Mouse (Mus musculus) spleen, adult 2 months (tissue): ENCODE results near the gene Slc28a1. TPM values are rescaled to one million over a fixed set of nuclear protein-coding genes. Genes with fewer than 3 reads are reported as not detected.

Experiments used
- DNase-seq, 2 experiments: peaks; one replicate each; pipeline versions ENCODE4 v3.0.0 to v3.0.0-alpha.2; 2012 to 2021; ENCODE audit warnings: low spot score in 2 of 2, low read depth in 1 of 2
- H3K27ac ChIP-seq: fragments of 200-500 bp; 2 replicates; pipeline ENCODE4 v1.5.1; 2012; ENCODE audit warnings: low read length, inconsistent platforms; ENCODE audit not compliant: insufficient read depth
- H3K27me3 ChIP-seq: fragments of 200-500 bp; 2 replicates; pipeline ENCODE4 v1.6.1; 2012; ENCODE audit warnings: mild to moderate bottlenecking, moderate library complexity, low read length, inconsistent platforms; ENCODE audit not compliant: control insufficient read depth, insufficient read depth
- H3K36me3 ChIP-seq: fragments of 200-500 bp; 2 replicates; pipeline ENCODE4 v1.6.1; 2012; ENCODE audit warnings: mild to moderate bottlenecking, low read length, inconsistent platforms; ENCODE audit not compliant: control insufficient read depth, insufficient read depth
- H3K4me1 ChIP-seq: fragments of 200-500 bp; 2 replicates; pipeline ENCODE4 v1.6.1; 2011; ENCODE audit warnings: inconsistent platforms; ENCODE audit not compliant: control insufficient read depth, insufficient read depth, insufficient read length
- H3K4me3 ChIP-seq: fragments of 200-500 bp; 2 replicates; pipeline ENCODE4 v1.5.1; 2011; ENCODE audit warnings: mild to moderate bottlenecking, inconsistent platforms; ENCODE audit not compliant: insufficient read depth, insufficient read length; ENCODE audit errors: extremely low read depth
- CTCF ChIP-seq: fragments of 200-500 bp; IDR thresholded peaks from 2 replicates; pipeline ENCODE4 v1.5.1; 2011; ENCODE audit warnings: mild to moderate bottlenecking, inconsistent platforms; ENCODE audit not compliant: insufficient read depth, insufficient read length, insufficient replicate concordance; ENCODE audit errors: extremely low read depth
- POLR2A ChIP-seq: fragments of 200-500 bp; IDR thresholded peaks from 2 replicates; pipeline ENCODE4 v1.6.1; 2011; ENCODE audit warnings: low read depth, low read length, inconsistent platforms
- whole genome bisulfite sequencing: fragments of 180-500 bp; shearing (Covaris S2); methylation state at CpG from one replicate; pipeline ENCODE4 v1.1.7; 2018; 5-methylcytosine and 5-hydroxymethylcytosine counted together
- polyA plus RNA-seq: library from polyadenylated mRNA; depleted of rRNA; stranded (reverse); fragments of >200 nt; gene quantifications from 2 replicates; pipeline ENCODE4 v1.2.3, GENCODE M21; 2012

The Slc28a1 gene
- polyA plus RNA-seq, 1 experiment = 0.12 TPM

GRCm38 (mm10) chr7:81208944-81209343, 94.3 kb downstream of the Slc28a1 start:
- H3K4me3 ChIP-seq = no peak overlapping the region
- DNase-seq = peak; percentile 22 to 68
- TF ChIP-seq POLR2A = no peak
- TF ChIP-seq CTCF = peak; percentile 71; the same call in 1 of the 2 replicates
- peaks cover 8% of the 10 kb centered on the region for H3K27me3 ChIP-seq
- H3K36me3 ChIP-seq = no peaks in the 10 kb centered on the region
- H3K4me1 ChIP-seq = peaks cover 5% of the 10 kb centered on the region; the same call in 1 of the 2 replicates
- 21% methylated on average over 6 of the region's 6 CpGs for WGBS
- H3K27ac ChIP-seq = no peak overlapping the region

GRCm38 (mm10) chr7:81209979-81210685, 95.5 kb downstream of the Slc28a1 start:
- Histone ChIP-seq H3K4me3 (no peak overlapping the region), H3K36me3 (no peaks in the 10 kb centered on the region), H3K4me1 (peaks cover 7% of the 10 kb centered on the region; the same call in 1 of the 2 replicates), H3K27ac (no peak overlapping the region), H3K27me3 (peaks cover 11% of the 10 kb centered on the region)
- 81% methylated on average over 12 of the region's 12 CpGs for WGBS
- TF ChIP-seq POLR2A (no peak), CTCF (no peak)
- DNase-seq = no peak

- peaks cover 11% of the 10 kb centered on the region for H3K27me3 ChIP-seq
- peaks cover 7% of the 10 kb centered on the region; the same call in 1 of the 2 replicates for H3K4me1 ChIP-seq
- no peak overlapping the region for H3K27ac ChIP-seq
- WGBS = 19% methylated on average over 8 of the region's 8 CpGs
- no peak for TF ChIP-seq CTCF
- no peak for TF ChIP-seq POLR2A
- no peaks in the 10 kb centered on the region for H3K36me3 ChIP-seq
- no peak for DNase-seq
- no peak overlapping the region for H3K4me3 ChIP-seq
Observed at GRCm38 (mm10) chr7:81211760-81212159, 97.2 kb downstream of the Slc28a1 start.

- no peak for TF ChIP-seq CTCF
- TF ChIP-seq POLR2A = no peak
- DNase-seq = peak; percentile 58 to 73
- Histone ChIP-seq H3K4me1 (peaks cover 7% of the 10 kb centered on the region; the same call in 1 of the 2 replicates), H3K27me3 (peaks cover 11% of the 10 kb centered on the region), H3K4me3 (peak overlapping the region; percentile 65), H3K36me3 (no peaks in the 10 kb centered on the region), H3K27ac (peak overlapping the region; percentile 85)
- WGBS = 1% methylated on average over 22 of the region's 22 CpGs
Observed at GRCm38 (mm10) chr7:81212261-81212681, 97.7 kb downstream of the Slc28a1 start.

- Histone ChIP-seq H3K4me3 (peak overlapping the region; percentile 65), H3K27ac (peak overlapping the region; percentile 85), H3K4me1 (peaks cover 7% of the 10 kb centered on the region; the same call in 1 of the 2 replicates), H3K36me3 (no peaks in the 10 kb centered on the region), H3K27me3 (peaks cover 11% of the 10 kb centered on the region)
- peak; percentile 83 to 96 for DNase-seq
- 1% methylated on average over 57 of the region's 57 CpGs for WGBS
- TF ChIP-seq CTCF (no peak), POLR2A (no peak)
Observed at GRCm38 (mm10) chr7:81212697-81213346, 98.2 kb downstream of the Slc28a1 start.

GRCm38 (mm10) chr7:81213347-81214152, 99.0 kb downstream of the Slc28a1 start, which contains the start of gene Pde8a:
Gene Pde8a, plus strand, starts transcription at chr7:81213596.
- peaks cover 11% of the 10 kb centered on the region for H3K27me3 ChIP-seq
- peak within 1 kb of the TSS; percentile 65 for H3K4me3 ChIP-seq
- TF ChIP-seq POLR2A = no peak
- TF ChIP-seq CTCF = no peak
- H3K4me1 ChIP-seq = peaks cover 7% of the 10 kb centered on the region; the same call in 1 of the 2 replicates
- no peaks in the 10 kb centered on the region for H3K36me3 ChIP-seq
- 2% methylated on average over 126 of the region's 128 CpGs for WGBS
- peak in 1 of 2 experiments; percentile 17 for DNase-seq
- peak within 1 kb of the TSS; percentile 85 for H3K27ac ChIP-seq
